Mouse (Mus musculus) liver, embryonic 11.5 days (tissue): ENCODE results near the gene Knstrn. TPM values are rescaled to one million over a fixed set of nuclear protein-coding genes. Genes with fewer than 3 reads are reported as not detected.

ENCODE experiments used
- ATAC-seq: fragments of 200-750 bp; cut with Nextera tagmentation; replicated peaks from 2 replicates; pipeline ENCODE4 v1.8.0; 2017; ENCODE audit warnings: moderate number of reproducible peaks, mild to moderate bottlenecking, moderate TSS enrichment, moderate library complexity; ENCODE audit not compliant: low FRiP score
- DNase-seq: peaks from one replicate; pipeline ENCODE4 v3.0.0-alpha.2; 2017; ENCODE audit warnings: low spot score
- H3K27ac ChIP-seq: fragments of 300-500 bp; sonication (generic); 2 replicates; pipeline ENCODE4 v1.5.1; 2014; ENCODE audit warnings: mild to moderate bottlenecking, low read depth, low read length, control low read depth
- H3K27me3 ChIP-seq: fragments of 300-500 bp; sonication (generic); replicated peaks from 2 replicates; pipeline ENCODE4 v1.6.1; 2014; ENCODE audit warnings: low read length, mixed read lengths; ENCODE audit not compliant: control insufficient read depth, insufficient read depth
- H3K36me3 ChIP-seq: fragments of 300-500 bp; sonication (generic); 2 replicates; pipeline ENCODE4 v1.6.1; 2014; ENCODE audit warnings: mild to moderate bottlenecking, low read length, moderate library complexity, mixed read lengths; ENCODE audit not compliant: control insufficient read depth, insufficient read depth
- H3K4me1 ChIP-seq: fragments of 300-500 bp; sonication (generic); replicated peaks from 2 replicates; pipeline ENCODE4 v1.6.1; 2014; ENCODE audit warnings: low read length, mixed read lengths; ENCODE audit not compliant: control insufficient read depth, insufficient read depth
- H3K4me2 ChIP-seq: fragments of 300-500 bp; sonication (generic); 2 replicates; pipeline ENCODE4 v1.6.1; 2014; ENCODE audit warnings: mild to moderate bottlenecking, control low read depth, moderate library complexity
- H3K4me3 ChIP-seq: fragments of 300-500 bp; sonication (generic); 2 replicates; pipeline ENCODE4 v1.5.1; 2014; ENCODE audit warnings: low read depth, low read length, control low read depth
- H3K9ac ChIP-seq: fragments of 300-500 bp; sonication (generic); 2 replicates; pipeline ENCODE4 v1.6.1; 2014; ENCODE audit warnings: low read depth, low read length, control low read depth
- H3K9me3 ChIP-seq: fragments of 300-500 bp; sonication (generic); 2 replicates; pipeline ENCODE4 v1.6.1; 2016; ENCODE audit warnings: low read length, inconsistent platforms, mixed read lengths; ENCODE audit not compliant: control insufficient read depth
- WGBS: fragments of 180-500 bp; shearing (Covaris S2); extraction: QIAGEN DNeasy Blood & Tissue Kit; methylation state at CpG from one replicate; pipeline ENCODE4 v1.1.7; 2014; 5-methylcytosine and 5-hydroxymethylcytosine counted together
- polyA plus RNA-seq: library from polyadenylated mRNA; unstranded; fragments of >200 nt; fragmentation: Nextera tagmentation; extraction: Ambion mirVana; gene quantifications from 2 replicates; pipeline ENCODE4 v1.2.1, GENCODE M21; 2014

The Knstrn gene
- 127 TPM in 2 replicates for polyA plus RNA-seq

DNA sequence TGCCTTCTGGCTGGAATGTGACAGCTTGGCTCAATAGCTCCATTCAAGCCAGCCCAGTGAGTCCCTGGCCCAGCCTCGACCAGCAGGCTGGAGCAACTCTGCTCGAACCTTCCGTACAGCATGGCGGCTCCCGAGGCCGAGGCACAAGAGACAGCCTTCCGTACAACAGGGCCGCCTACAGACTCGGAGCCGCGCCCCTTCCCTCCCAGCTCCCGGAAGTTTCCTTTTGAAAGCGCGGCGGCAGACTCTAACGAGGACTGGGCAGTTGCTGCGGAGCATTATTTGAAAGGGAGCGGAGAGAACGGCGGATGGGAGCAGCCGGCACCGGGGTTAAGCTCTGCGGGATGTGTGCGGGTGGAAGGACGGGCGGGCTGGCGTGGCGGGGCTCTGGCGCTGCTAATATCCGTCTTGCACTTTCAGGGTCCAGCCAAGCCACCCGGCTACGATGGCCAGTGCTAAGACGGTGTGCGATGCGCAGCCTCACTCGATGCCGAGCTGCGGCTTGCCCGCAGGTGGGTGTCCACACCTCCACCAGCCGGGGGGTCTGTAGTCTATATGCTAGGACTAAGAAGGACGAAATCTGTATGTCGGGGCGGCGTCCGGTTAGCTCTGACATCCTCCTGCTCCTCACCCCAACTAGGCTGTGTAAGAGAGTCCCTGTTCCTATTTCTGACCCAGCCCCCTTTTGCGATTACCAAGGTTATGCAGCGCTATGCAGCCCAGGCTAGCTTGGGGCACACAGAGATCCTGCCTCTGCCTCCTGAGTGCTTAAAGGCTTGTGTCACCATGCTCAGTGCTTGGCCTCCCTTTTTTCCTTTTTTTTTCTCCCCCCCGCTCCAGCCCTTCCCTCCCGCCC is at the start of gene Knstrn:
Knstrn (plus strand) TSS at position 23 of the 856 bp plus-strand sequence.
- ATAC-seq = peak; percentile 93
- peak within 1 kb of the TSS; percentile 72 for H3K27ac ChIP-seq
- H3K36me3 ChIP-seq = peaks cover 28% of the 10 kb centered on the region
- no peaks in the 10 kb centered on the region for H3K27me3 ChIP-seq
- H3K4me2 ChIP-seq = peak within 1 kb of the TSS; percentile 84
- H3K9ac ChIP-seq = peak within 1 kb of the TSS; percentile 91
- peak; percentile 92 for DNase-seq
- H3K4me1 ChIP-seq = peaks cover 3% of the 10 kb centered on the region
- under 1% methylated on average over 49 of the region's 49 CpGs for whole genome bisulfite sequencing
- peak within 1 kb of the TSS; percentile 84 for H3K4me3 ChIP-seq
- H3K9me3 ChIP-seq = no peaks in the 10 kb centered on the region

GRCm38 (mm10) chr2:118764094-118764831 is 49.5 kb upstream of the Knstrn start:
- H3K36me3 ChIP-seq = no peaks in the 10 kb centered on the region
- peaks cover 28% of the 10 kb centered on the region for H3K4me1 ChIP-seq
- peak overlapping the region; percentile 28; the same call in 1 of the 2 replicates for H3K4me2 ChIP-seq
- H3K27me3 ChIP-seq = peaks cover 9% of the 10 kb centered on the region; the same call in 1 of the 2 replicates
- 23% methylated on average over 11 of the region's 11 CpGs for WGBS
- no peak overlapping the region for H3K9ac ChIP-seq
- DNase-seq (peak; percentile 58), ATAC-seq (no peak)
- no peak overlapping the region for H3K4me3 ChIP-seq
- H3K9me3 ChIP-seq = no peaks in the 10 kb centered on the region
- no peak overlapping the region for H3K27ac ChIP-seq

- Histone ChIP-seq H3K4me2 (no peak overlapping the region), H3K4me3 (no peak overlapping the region), H3K36me3 (no peaks in the 10 kb centered on the region), H3K27me3 (peaks cover 9% of the 10 kb centered on the region; the same call in 1 of the 2 replicates), H3K9ac (no peak overlapping the region), H3K27ac (no peak overlapping the region), H3K9me3 (no peaks in the 10 kb centered on the region), H3K4me1 (peaks cover 28% of the 10 kb centered on the region)
- WGBS = 85% methylated on average over 5 of the region's 5 CpGs
- no peak for DNase-seq
- ATAC-seq = no peak
These were observed 48.9 kb upstream of the Knstrn start for GRCm38 (mm10) chr2:118764875-118765274.

DNA sequence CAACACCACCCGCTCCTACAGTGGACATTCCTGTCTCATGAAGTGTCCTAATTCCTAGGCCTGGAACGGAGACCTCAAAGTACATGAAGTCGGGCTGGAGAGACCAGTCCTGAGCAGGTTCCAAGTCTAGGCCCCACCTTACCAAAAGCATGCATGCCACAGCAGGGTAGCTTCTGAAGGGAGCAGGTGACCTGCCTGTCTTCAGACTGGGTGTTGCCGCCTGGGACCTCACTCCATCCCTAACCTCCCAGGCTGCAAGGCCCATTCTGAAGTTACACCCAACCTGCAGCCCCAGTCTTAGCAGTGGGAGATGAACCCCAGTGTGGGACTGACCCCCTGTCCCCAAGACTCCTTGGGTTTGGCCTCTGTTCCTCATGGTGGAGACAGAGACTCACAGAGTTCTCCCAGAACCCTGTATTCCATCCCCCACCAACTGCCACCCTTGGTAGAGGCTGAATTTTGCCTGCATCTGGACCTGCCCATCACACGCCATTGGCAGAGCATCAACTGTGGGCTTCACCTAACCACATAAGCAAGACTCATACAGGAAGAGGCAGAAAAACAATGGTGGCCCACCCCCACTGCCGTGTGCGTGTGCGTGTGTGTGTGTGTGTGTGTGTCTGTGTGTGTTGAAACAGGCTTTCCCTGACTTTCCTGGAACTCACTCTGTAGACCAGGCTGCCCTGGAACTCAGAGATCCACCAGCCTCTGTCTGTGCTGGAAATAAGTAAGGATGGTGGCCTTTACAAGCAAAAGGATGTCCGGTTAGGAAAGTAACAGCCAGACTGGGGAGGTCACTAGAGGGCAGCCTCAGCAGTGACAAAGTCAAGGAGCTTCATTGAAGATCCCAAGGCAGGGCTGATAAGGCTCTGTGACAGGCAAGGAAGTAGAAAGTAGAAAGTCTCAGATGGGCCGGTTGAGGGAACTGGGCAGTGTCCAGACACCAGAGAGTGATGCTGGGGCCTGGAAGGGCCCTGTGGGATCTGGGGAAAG is 47.5 kb upstream of the Knstrn start:
- no peak overlapping the region for H3K4me3 ChIP-seq
- H3K36me3 ChIP-seq = no peaks in the 10 kb centered on the region
- DNase-seq = no peak
- ATAC-seq = no peak
- no peak overlapping the region for H3K4me2 ChIP-seq
- no peaks in the 10 kb centered on the region for H3K9me3 ChIP-seq
- no peak overlapping the region for H3K27ac ChIP-seq
- 67% methylated on average over 10 of the region's 10 CpGs for WGBS
- peaks cover 6% of the 10 kb centered on the region; the same call in 1 of the 2 replicates for H3K27me3 ChIP-seq
- H3K9ac ChIP-seq = no peak overlapping the region
- peaks cover 27% of the 10 kb centered on the region for H3K4me1 ChIP-seq

DNA sequence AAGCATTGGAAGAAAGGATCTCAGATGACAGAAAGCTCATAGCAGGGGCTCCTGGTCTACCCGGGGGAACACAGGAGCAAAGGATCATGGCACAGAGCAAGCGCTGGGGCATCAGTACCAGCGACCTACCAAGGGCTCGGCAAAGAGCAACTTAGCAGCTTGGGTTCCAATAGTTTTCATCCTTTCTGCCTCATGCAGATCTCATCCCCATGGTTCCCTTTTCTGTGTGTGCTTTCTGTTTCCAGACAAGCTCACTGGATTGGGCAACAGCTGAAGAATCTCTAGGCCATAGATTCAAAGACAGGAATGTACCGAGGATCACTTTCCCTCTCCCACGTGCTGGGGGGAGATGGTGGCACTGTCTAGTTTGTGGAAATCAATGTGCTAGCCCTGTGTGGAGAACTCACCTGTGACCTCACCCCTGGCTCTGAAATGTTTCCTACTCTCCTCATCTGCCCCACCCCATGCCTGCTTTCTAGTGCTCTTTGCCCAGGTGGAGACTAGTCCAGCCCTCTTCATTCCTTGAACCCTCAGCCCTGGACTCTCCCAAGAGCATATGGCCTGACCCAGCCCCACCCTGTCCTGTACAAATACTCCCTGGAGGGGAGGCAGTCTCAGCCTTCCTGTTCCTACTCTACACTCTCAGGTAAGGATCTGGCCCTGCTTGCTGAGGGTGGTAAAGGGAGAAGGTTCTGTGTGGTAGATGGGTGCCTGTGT is 41.5 kb upstream of the Knstrn start, which contains the start of gene Phgr1:
Phgr1 (plus strand) TSS at position 612 of the 717 bp plus-strand sequence.
- DNase-seq (no peak), ATAC-seq (no peak)
- Histone ChIP-seq H3K4me2 (no peak within 1 kb of the TSS), H3K36me3 (no peaks in the 10 kb centered on the region), H3K9me3 (no peaks in the 10 kb centered on the region), H3K9ac (no peak within 1 kb of the TSS), H3K4me1 (no peaks in the 10 kb centered on the region), H3K27ac (no peak within 1 kb of the TSS), H3K27me3 (no peaks in the 10 kb centered on the region), H3K4me3 (no peak within 1 kb of the TSS)
- 75% methylated on average over 6 of the region's 6 CpGs for WGBS

DNA sequence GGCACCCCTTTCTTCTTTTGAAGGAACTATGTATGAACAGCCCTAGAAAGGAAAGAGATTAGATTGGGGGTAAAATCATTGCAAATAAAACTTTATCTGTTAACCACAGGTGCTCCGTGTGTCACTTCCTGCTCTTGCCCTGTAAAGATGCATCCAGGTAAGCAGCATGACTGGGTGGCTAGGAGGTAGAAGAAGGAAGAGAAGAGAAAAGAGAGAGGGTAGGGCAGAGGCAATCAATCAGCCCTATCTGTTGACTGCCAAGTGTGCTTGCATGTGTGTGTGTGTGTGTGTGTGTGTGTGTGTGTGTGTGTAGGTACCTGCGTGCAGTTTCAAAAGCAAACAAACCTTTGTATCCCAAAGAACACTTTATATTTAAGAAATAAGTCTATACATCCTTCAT is 39.3 kb upstream of the Knstrn start:
- no peaks in the 10 kb centered on the region for H3K27me3 ChIP-seq

GRCm38 (mm10) chr2:118775396-118775795 is 38.4 kb upstream of the Knstrn start:
- Histone ChIP-seq H3K4me3 (no peak overlapping the region), H3K9ac (no peak overlapping the region), H3K9me3 (no peaks in the 10 kb centered on the region), H3K27me3 (peaks cover 6% of the 10 kb centered on the region; the same call in 1 of the 2 replicates), H3K36me3 (no peaks in the 10 kb centered on the region), H3K27ac (no peak overlapping the region), H3K4me2 (no peak overlapping the region), H3K4me1 (peaks cover 11% of the 10 kb centered on the region)
- DNase-seq (no peak), ATAC-seq (no peak)
- 35% methylated on average over 1 of the region's 1 CpGs for WGBS

More for the DNA sequence above, 39.3 kb upstream of the Knstrn start:
- Histone ChIP-seq H3K27ac (no peak overlapping the region), H3K9ac (no peak overlapping the region), H3K4me2 (no peak overlapping the region), H3K36me3 (no peaks in the 10 kb centered on the region), H3K4me3 (no peak overlapping the region), H3K9me3 (no peaks in the 10 kb centered on the region), H3K4me1 (peaks cover 6% of the 10 kb centered on the region)
- ATAC-seq (no peak), DNase-seq (no peak)
- WGBS = 64% methylated on average over 2 of the region's 2 CpGs
